Mouse (Mus musculus) heart, adult 2 months (tissue): ENCODE data around the gene Creb3l2. TPM values are rescaled to one million over a fixed set of nuclear protein-coding genes. Genes with fewer than 3 reads are reported as not detected.

Source experiments
- DNase-seq, 2 experiments: peaks; one replicate each; pipeline ENCODE4 v3.0.0; 2021
- H3K27ac ChIP-seq: fragments of 200-600 bp; 2 replicates; pipeline ENCODE4 v1.8.1; 2022
- H3K27me3 ChIP-seq: fragments of 200-500 bp; 2 replicates; pipeline ENCODE4 v1.6.1; 2012; ENCODE audit warnings: mild to moderate bottlenecking, low read length, inconsistent platforms, mixed read lengths; ENCODE audit not compliant: control insufficient read depth, insufficient read depth
- H3K36me3 ChIP-seq: fragments of 200-500 bp; 2 replicates; pipeline ENCODE4 v1.6.1; 2012; ENCODE audit warnings: low read length, inconsistent platforms; ENCODE audit not compliant: control insufficient read depth, insufficient read depth
- H3K4me1 ChIP-seq: fragments of 200-500 bp; 2 replicates; pipeline ENCODE4 v1.6.1; 2011; ENCODE audit warnings: low read length; ENCODE audit not compliant: control insufficient read depth, insufficient read depth
- H3K4me3 ChIP-seq: fragments of 200-600 bp; 2 replicates; pipeline ENCODE4 v1.8.1; 2022
- H3K79me2 ChIP-seq: fragments of 200-500 bp; replicated peaks from 2 replicates; pipeline ENCODE4 v1.6.1; 2012; ENCODE audit warnings: mild to moderate bottlenecking, inconsistent platforms, low read length, moderate library complexity, mixed read lengths; ENCODE audit not compliant: control insufficient read depth, insufficient read depth
- H3K9ac ChIP-seq: fragments of 200-500 bp; 2 replicates; pipeline ENCODE4 v1.6.1; 2012; ENCODE audit warnings: low read depth, mild to moderate bottlenecking, control low read depth, inconsistent platforms, low read length, mixed read lengths
- CTCF ChIP-seq: fragments of 200-600 bp; IDR thresholded peaks from 2 replicates; pipeline ENCODE4 v1.8.1; 2022; ENCODE audit warnings: antibody characterized with exemption, mild to moderate bottlenecking, moderate library complexity
- EP300 ChIP-seq: fragments of 200-500 bp; IDR thresholded peaks from 2 replicates; pipeline ENCODE4 v1.6.1; 2011; ENCODE audit warnings: low read depth, low read length, control low read depth; ENCODE audit not compliant: insufficient read depth
- POLR2A ChIP-seq: fragments of 200-500 bp; IDR thresholded peaks from 2 replicates; pipeline ENCODE4 v1.6.1; 2011; ENCODE audit warnings: mild to moderate bottlenecking, low read depth, low read length, control low read depth; ENCODE audit not compliant: insufficient read depth
- WGBS: fragments of 180-500 bp; shearing (Covaris S2); methylation state at CpG from one replicate; pipeline ENCODE4 v1.1.7; 2018; 5-methylcytosine and 5-hydroxymethylcytosine counted together
- intact Hi-C: fragments of 180-260 bp; cut with DNase I; formaldehyde crosslinking; loops from one replicate; pipeline ENCODE4 v1.15.1; 2025
- polyA plus RNA-seq: library from polyadenylated mRNA; depleted of rRNA; stranded (reverse); fragments of >200 nt; gene quantifications from 2 replicates; pipeline ENCODE4 v1.2.3, GENCODE M21; 2012
- total RNA-seq, 2 experiments: library from RNA; stranded (reverse); gene quantifications; 2 replicates each; pipeline ENCODE4 v1.2.3; 2021

Creb3l2 gene
- total and polyA plus RNA-seq, 3 experiments = 16.7 to 26.5 (median 20.5) TPM

- TF ChIP-seq CTCF (no peak), POLR2A (no peak), EP300 (no peak)
- Histone ChIP-seq H3K36me3 (peaks cover 4% of the 10 kb centered on the region), H3K4me1 (peaks cover 22% of the 10 kb centered on the region), H3K79me2 (peaks cover 3% of the 10 kb centered on the region; the same call in 1 of the 2 replicates), H3K4me3 (no peak overlapping the region), H3K27me3 (no peaks in the 10 kb centered on the region), H3K27ac (no peak overlapping the region), H3K9ac (no peak overlapping the region)
- 87% methylated on average over 4 of the region's 4 CpGs for WGBS
- DNase-seq = no peak
- intact Hi-C loops = no loop called here
Observed at GRCm38 (mm10) chr6:37397254-37397653, 44.7 kb downstream of the Creb3l2 start.

- Histone ChIP-seq H3K27me3 (no peaks in the 10 kb centered on the region), H3K4me1 (peaks cover 21% of the 10 kb centered on the region), H3K36me3 (peaks cover 7% of the 10 kb centered on the region), H3K79me2 (peaks cover 1% of the 10 kb centered on the region; the same call in 1 of the 2 replicates), H3K4me3 (no peak overlapping the region), H3K9ac (no peak overlapping the region), H3K27ac (no peak overlapping the region)
- intact Hi-C loops = no loop called here
- DNase-seq = no peak
- TF ChIP-seq EP300 (no peak), POLR2A (no peak), CTCF (no peak)
- 74% methylated on average over 4 of the region's 4 CpGs for WGBS
Observed at GRCm38 (mm10) chr6:37396127-37396526, 45.8 kb downstream of the Creb3l2 start.

GRCm38 (mm10) chr6:37393263-37393662 lies 48.7 kb downstream of the Creb3l2 start:
- H3K79me2 ChIP-seq = peaks cover 3% of the 10 kb centered on the region
- H3K4me3 ChIP-seq = no peak overlapping the region
- WGBS = 80% methylated on average over 6 of the region's 6 CpGs
- intact Hi-C loops = no loop called here
- H3K9ac ChIP-seq = no peak overlapping the region
- peaks cover 14% of the 10 kb centered on the region for H3K36me3 ChIP-seq
- no peak overlapping the region for H3K27ac ChIP-seq
- no peaks in the 10 kb centered on the region for H3K27me3 ChIP-seq
- H3K4me1 ChIP-seq = peaks cover 20% of the 10 kb centered on the region
- TF ChIP-seq POLR2A = no peak
- no peak for TF ChIP-seq CTCF
- no peak for DNase-seq

- Histone ChIP-seq H3K4me3 (no peak overlapping the region), H3K79me2 (peaks cover 3% of the 10 kb centered on the region), H3K36me3 (peaks cover 14% of the 10 kb centered on the region), H3K9ac (no peak overlapping the region), H3K4me1 (peaks cover 20% of the 10 kb centered on the region), H3K27ac (no peak overlapping the region), H3K27me3 (no peaks in the 10 kb centered on the region)
- intact Hi-C loops = no loop called here
- no peak for TF ChIP-seq EP300
- no peak for TF ChIP-seq CTCF
- no peak for TF ChIP-seq POLR2A
- DNase-seq = no peak
- WGBS = 94% methylated on average over 6 of the region's 6 CpGs
Observed at GRCm38 (mm10) chr6:37392262-37392661, 49.7 kb downstream of the Creb3l2 start.

- TF ChIP-seq CTCF = no peak
- peak; percentile 81 for TF ChIP-seq EP300
- no peak for TF ChIP-seq POLR2A
- peak; percentile 53 to 73 for DNase-seq
- intact Hi-C loops = no loop called here
Observed at GRCm38 (mm10) chr6:37391313-37391712, 50.6 kb downstream of the Creb3l2 start.

GRCm38 (mm10) chr6:37388960-37389359 lies 53.0 kb downstream of the Creb3l2 start:
- Histone ChIP-seq H3K27me3 (no peaks in the 10 kb centered on the region), H3K36me3 (peaks cover 14% of the 10 kb centered on the region), H3K4me3 (no peak overlapping the region), H3K79me2 (peaks cover 3% of the 10 kb centered on the region), H3K9ac (no peak overlapping the region), H3K27ac (no peak overlapping the region), H3K4me1 (peaks cover 11% of the 10 kb centered on the region)
- intact Hi-C loops = no loop called here
- 46% methylated on average over 8 of the region's 8 CpGs for WGBS
- TF ChIP-seq CTCF = no peak
- no peak for TF ChIP-seq EP300
- TF ChIP-seq POLR2A = no peak
- DNase-seq = no peak

More at GRCm38 (mm10) chr6:37391313-37391712, 50.6 kb downstream of the Creb3l2 start:
- peaks cover 3% of the 10 kb centered on the region for H3K79me2 ChIP-seq
- H3K4me3 ChIP-seq = no peak overlapping the region
- 45% methylated on average over 7 of the region's 7 CpGs for WGBS
- peaks cover 14% of the 10 kb centered on the region for H3K36me3 ChIP-seq
- H3K27me3 ChIP-seq = no peaks in the 10 kb centered on the region
- peak overlapping the region; percentile 45 for H3K27ac ChIP-seq
- H3K4me1 ChIP-seq = peaks cover 20% of the 10 kb centered on the region
- no peak overlapping the region for H3K9ac ChIP-seq
